ENCODE assay signal across 9 mouse cellular contexts in genomic region chr2:27421293-27422068, GRCm38 (mm10). TPM values are rescaled to one million over a fixed set of nuclear protein-coding genes. Genes with fewer than 3 reads are reported as not detected.
A peak's percentile ranks its signal among the peaks of the same experiment; 100 is the strongest.
DNase-seq lines count a peak whose midpoint lies in the region; ATAC-seq lines count a peak whose summit lies in the region.
"Had no signal": no experiment of that assay in that cellular context is flagged by ENCODE, and none has a peak within 500 bp of the region (broad histone marks: within the 10 kb centered on the region; RNA-seq: fewer than 3 reads in every experiment).

No protein-coding gene starts in this region.

- H3K27me3 ChIP-seq in hindbrain, embryonic 10.5 days (ENCODE audit: insufficient read depth, poor library complexity, severe bottlenecking) = no peaks in the 10 kb centered on the region
- H3K27me3 ChIP-seq in hindbrain, embryonic 11.5 days (ENCODE audit: control insufficient read depth, insufficient read depth, low read length) = no peaks in the 10 kb centered on the region
- no peaks in the 10 kb centered on the region for H3K27me3 ChIP-seq in hindbrain, embryonic 14.5 days (ENCODE audit: control insufficient read depth, insufficient read depth, low read length)
- H3K27me3 ChIP-seq in intestine, embryonic 16.5 days (replicated peaks; ENCODE audit: control insufficient read depth, insufficient read depth, low read length) = no peaks in the 10 kb centered on the region

- no peak overlapping the region for H3K4me3 ChIP-seq in hindbrain, embryonic 10.5 days
- no peak overlapping the region for H3K4me3 ChIP-seq in hindbrain, embryonic 11.5 days (ENCODE audit: low read depth, low read length)
- no peak overlapping the region for H3K4me3 ChIP-seq in hindbrain, embryonic 14.5 days (replicated peaks; ENCODE audit: low read length)
- H3K4me3 ChIP-seq in intestine, embryonic 16.5 days (ENCODE audit: low read length) = no peak overlapping the region
- H3K4me3 ChIP-seq: myocyte had no signal

- peak overlapping the region; percentile 40; the same call in 1 of the 2 replicates for H3K27ac ChIP-seq in hindbrain, embryonic 10.5 days
- no peak overlapping the region for H3K27ac ChIP-seq in hindbrain, embryonic 11.5 days (ENCODE audit: low read depth, low read length)
- peak overlapping the region; percentile 74 for H3K27ac ChIP-seq in hindbrain, embryonic 14.5 days
- H3K27ac ChIP-seq in intestine, embryonic 16.5 days (ENCODE audit: low read length) = no peak overlapping the region

- no peaks in the 10 kb centered on the region for H3K9me3 ChIP-seq in hindbrain, embryonic 10.5 days
- no peaks in the 10 kb centered on the region for H3K9me3 ChIP-seq in hindbrain, embryonic 11.5 days (ENCODE audit: control insufficient read depth, low read length)
- H3K9me3 ChIP-seq in hindbrain, embryonic 14.5 days (ENCODE audit: control insufficient read depth, low read length) = no peaks in the 10 kb centered on the region
- no peaks in the 10 kb centered on the region for H3K9me3 ChIP-seq in intestine, embryonic 16.5 days (ENCODE audit: control insufficient read depth, low read length)

- peaks cover 92% of the 10 kb centered on the region for H3K4me1 ChIP-seq in hindbrain, embryonic 10.5 days (replicated peaks)
- peaks cover 15% of the 10 kb centered on the region for H3K4me1 ChIP-seq in hindbrain, embryonic 11.5 days (replicated peaks; ENCODE audit: control insufficient read depth, insufficient read depth, low read length)
- peaks cover 54% of the 10 kb centered on the region for H3K4me1 ChIP-seq in hindbrain, embryonic 14.5 days (replicated peaks; ENCODE audit: control insufficient read depth, insufficient read depth, low read length)
- peaks cover 58% of the 10 kb centered on the region for H3K4me1 ChIP-seq in intestine, embryonic 16.5 days (ENCODE audit: control insufficient read depth, insufficient read depth, low read length)

- peaks cover 26% of the 10 kb centered on the region for H3K36me3 ChIP-seq in hindbrain, embryonic 10.5 days
- no peaks in the 10 kb centered on the region for H3K36me3 ChIP-seq in hindbrain, embryonic 11.5 days (ENCODE audit: control insufficient read depth, insufficient read depth, low read length)
- H3K36me3 ChIP-seq in hindbrain, embryonic 14.5 days (replicated peaks; ENCODE audit: control insufficient read depth, insufficient read depth) = no peaks in the 10 kb centered on the region
- no peaks in the 10 kb centered on the region for H3K36me3 ChIP-seq in intestine, embryonic 16.5 days (ENCODE audit: control insufficient read depth, insufficient read depth, low read length)

- ATAC-seq in hindbrain, embryonic 11.5 days (ENCODE audit: low FRiP score) = no peak
- no peak for ATAC-seq in hindbrain, embryonic 14.5 days (ENCODE audit: low FRiP score)
- ATAC-seq in intestine, embryonic 16.5 days = no peak
- ATAC-seq in monocyte, adult 5-6 weeks (replicated peaks; ENCODE audit: insufficient number of reproducible peaks, low FRiP score, low TSS enrichment, poor library complexity, severe bottlenecking) = no peak

- no peak overlapping the region for H3K4me2 ChIP-seq in hindbrain, embryonic 11.5 days (replicated peaks; ENCODE audit: low read depth, low read length)
- peak overlapping the region; percentile 11 for H3K4me2 ChIP-seq in hindbrain, embryonic 14.5 days (replicated peaks)
- no peak overlapping the region for H3K4me2 ChIP-seq in intestine, embryonic 16.5 days (ENCODE audit: low read depth, low read length)

- no peak overlapping the region for H3K9ac ChIP-seq in hindbrain, embryonic 11.5 days (ENCODE audit: low read depth, low read length)
- peak overlapping the region; percentile 10; the same call in 1 of the 2 replicates for H3K9ac ChIP-seq in hindbrain, embryonic 14.5 days
- no peak overlapping the region for H3K9ac ChIP-seq in intestine, embryonic 16.5 days (ENCODE audit: low read depth, low read length)

- WGBS in hindbrain, embryonic 10.5 days = 80% methylated on average over 20 of the region's 20 CpGs
- WGBS in hindbrain, embryonic 11.5 days = 85% methylated on average over 20 of the region's 20 CpGs
- WGBS in hindbrain, embryonic 14.5 days = 47% methylated on average over 20 of the region's 20 CpGs
- 73% methylated on average over 20 of the region's 20 CpGs for WGBS in intestine, embryonic 16.5 days

- no peak for DNase-seq in hindbrain, embryonic 10.5 days (ENCODE audit: low spot score)
- no peak for DNase-seq in hindbrain, embryonic 11.5 days (ENCODE audit: low spot score)
- DNase-seq in cerebellum, adult 11-12 months = peak; percentile 60
- DNase-seq in hindbrain, embryonic 14.5 days (ENCODE audit: low spot score) = peak; percentile 70
- peak; percentile 80 for DNase-seq in lung, postnatal 25 days (ENCODE audit: low spot score)
- no peak for DNase-seq in gastrocnemius, postnatal 4 days (ENCODE audit: low spot score in 2 of 2)

RNA-seq across cellular contexts. Expression of gene Vav2, which starts 5.4 kb away (rescaled TPM):
- polyA plus RNA-seq in hindbrain, embryonic 10.5 days (2016; fragmentation: Nextera tagmentation; extraction: Ambion mirVana) = 13.6 and 16.9 TPM in 2 replicates
- 12.9 and 14.9 TPM in 2 replicates for polyA plus RNA-seq in hindbrain, embryonic 11.5 days (2014; fragmentation: Nextera tagmentation; extraction: Ambion mirVana)
- 15.0 and 16.0 TPM in 2 replicates for polyA plus RNA-seq in hindbrain, embryonic 14.5 days (2014; fragmentation: Nextera tagmentation; extraction: Ambion mirVana)
- polyA plus RNA-seq in intestine, embryonic 16.5 days (2015; fragmentation: Nextera tagmentation; extraction: Ambion mirVana) = 4.1 and 4.8 TPM in 2 replicates
- 10 to 100 TPM; 11.2 to 11.6 TPM for total RNA-seq in gastrocnemius, postnatal 4 days (2021)
- 17.7 to 18.3 TPM (median 18.0 TPM) in 3 replicates for total RNA-seq in monocyte, adult 5-6 weeks (2017)

RNA-seq across cellular contexts. Expression of gene Brd3os, which starts 20.6 kb away (rescaled TPM):
- polyA plus RNA-seq in hindbrain, embryonic 10.5 days (2016; fragmentation: Nextera tagmentation; extraction: Ambion mirVana) = 9.9 and 16.5 TPM in 2 replicates
- polyA plus RNA-seq in hindbrain, embryonic 11.5 days (2014; fragmentation: Nextera tagmentation; extraction: Ambion mirVana) = 15.0 and 17.3 TPM in 2 replicates
- 43.8 and 45.9 TPM in 2 replicates for polyA plus RNA-seq in hindbrain, embryonic 14.5 days (2014; fragmentation: Nextera tagmentation; extraction: Ambion mirVana)
- polyA plus RNA-seq in intestine, embryonic 16.5 days (2015; fragmentation: Nextera tagmentation; extraction: Ambion mirVana) = 4.6 and 5.5 TPM in 2 replicates
- 1 to 10 TPM; 1.6 to 2.9 TPM for total RNA-seq in gastrocnemius, postnatal 4 days (2021)
- total RNA-seq in monocyte, adult 5-6 weeks (2017) = 2.2 TPM in 1 of 3 replicates, not detected in the others

Comparison
In these comparisons a context has a peak if more than half of its experiments do, and no peak if none do; other contexts are left out.
1. DNase-seq: peak in cerebellum, adult 11-12 months (single experiment), hindbrain, embryonic 14.5 days (single experiment) and lung, postnatal 25 days (single experiment); none in hindbrain, embryonic 10.5 days (single experiment), hindbrain, embryonic 11.5 days (single experiment) and gastrocnemius, postnatal 4 days (0 of 2).
2. H3K27ac ChIP-seq: peak in hindbrain, embryonic 10.5 days (single experiment) and hindbrain, embryonic 14.5 days (single experiment); none in hindbrain, embryonic 11.5 days (single experiment) and intestine, embryonic 16.5 days (single experiment).